Mouse (Mus musculus) neural tube, embryonic 11.5 days (tissue): ENCODE measurements at regions not wholly inside any gene's neighbourhood (a gene's known extent, or its start where the extent isn't known, plus 50 kb on each side); places are given as distances from the start of the nearest gene placed in this dataset.

ENCODE experiments used
- ATAC-seq: fragments of 200-750 bp; cut with Nextera tagmentation; 2 replicates; pipeline ENCODE4 v1.8.0; 2017; ENCODE audit warnings: moderate number of reproducible peaks, mild to moderate bottlenecking, moderate TSS enrichment, moderate library complexity; ENCODE audit not compliant: insufficient read depth, low FRiP score, low TSS enrichment
- DNase-seq: peaks from one replicate; pipeline ENCODE4 v3.0.0-alpha.2; 2015; ENCODE audit warnings: low spot score
- H3K27ac ChIP-seq: fragments of 300-500 bp; sonication (generic); 2 replicates; pipeline ENCODE4 v1.5.1; 2014; ENCODE audit warnings: low read depth, mild to moderate bottlenecking, low read length
- H3K27me3 ChIP-seq: fragments of 300-500 bp; sonication (generic); 2 replicates; pipeline ENCODE4 v1.6.1; 2014; ENCODE audit warnings: mild to moderate bottlenecking, low read length, mixed read lengths; ENCODE audit not compliant: control insufficient read depth, insufficient read depth
- H3K36me3 ChIP-seq: fragments of 300-500 bp; sonication (generic); 2 replicates; pipeline ENCODE4 v1.6.1; 2014; ENCODE audit warnings: mild to moderate bottlenecking, low read length, moderate library complexity, mixed read lengths; ENCODE audit not compliant: control insufficient read depth, insufficient read depth
- H3K4me1 ChIP-seq: fragments of 300-500 bp; sonication (generic); 2 replicates; pipeline ENCODE4 v1.6.1; 2014; ENCODE audit warnings: low read length, mixed read lengths; ENCODE audit not compliant: control insufficient read depth, insufficient read depth
- H3K4me2 ChIP-seq: fragments of 300-500 bp; sonication (generic); 2 replicates; pipeline ENCODE4 v1.6.1; 2014; ENCODE audit warnings: low read depth, mild to moderate bottlenecking, moderate library complexity
- H3K4me3 ChIP-seq: fragments of 300-500 bp; sonication (generic); 2 replicates; pipeline ENCODE4 v1.5.1; 2014; ENCODE audit warnings: low read depth, low read length
- H3K9ac ChIP-seq: fragments of 300-500 bp; sonication (generic); 2 replicates; pipeline ENCODE4 v1.6.1; 2014; ENCODE audit warnings: mild to moderate bottlenecking, low read length
- H3K9me3 ChIP-seq: fragments of 300-500 bp; sonication (generic); 2 replicates; pipeline ENCODE4 v1.6.1; 2016; ENCODE audit warnings: low read length; ENCODE audit not compliant: control insufficient read depth
- WGBS: fragments of 180-500 bp; shearing (Covaris S2); extraction: QIAGEN DNeasy Blood & Tissue Kit; methylation state at CpG from one replicate; pipeline ENCODE4 v1.1.7; 2014; 5-methylcytosine and 5-hydroxymethylcytosine counted together

DNA sequence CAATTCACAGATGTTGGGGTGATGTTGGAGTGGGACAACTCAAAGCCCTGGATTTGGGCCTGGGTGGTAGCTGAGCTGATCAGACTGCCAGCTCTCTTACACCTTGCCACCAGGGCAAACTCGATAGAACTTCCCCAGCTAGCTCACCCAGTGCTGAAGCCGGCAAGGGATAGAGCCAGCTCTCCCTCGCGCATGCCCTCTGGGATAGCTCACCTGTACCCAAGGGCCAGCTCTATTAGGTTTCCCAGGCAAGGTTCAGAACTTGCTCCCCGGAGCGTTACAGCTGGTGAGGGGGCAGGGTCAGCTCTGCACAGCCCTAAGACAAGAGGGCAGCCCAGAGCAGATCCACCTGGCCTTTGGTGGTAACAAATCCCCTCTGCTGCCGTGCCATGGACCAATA is 54.1 kb upstream of the 1700012A03Rik start:
- Histone ChIP-seq H3K36me3 (no peaks in the 10 kb centered on the region), H3K4me3 (no peak overlapping the region), H3K9ac (no peak overlapping the region), H3K4me2 (no peak overlapping the region), H3K9me3 (no peaks in the 10 kb centered on the region), H3K27me3 (no peaks in the 10 kb centered on the region), H3K4me1 (no peaks in the 10 kb centered on the region), H3K27ac (no peak overlapping the region)
- DNase-seq (no peak), ATAC-seq (no peak)
- 80% methylated on average over 7 of the region's 7 CpGs for WGBS

DNA sequence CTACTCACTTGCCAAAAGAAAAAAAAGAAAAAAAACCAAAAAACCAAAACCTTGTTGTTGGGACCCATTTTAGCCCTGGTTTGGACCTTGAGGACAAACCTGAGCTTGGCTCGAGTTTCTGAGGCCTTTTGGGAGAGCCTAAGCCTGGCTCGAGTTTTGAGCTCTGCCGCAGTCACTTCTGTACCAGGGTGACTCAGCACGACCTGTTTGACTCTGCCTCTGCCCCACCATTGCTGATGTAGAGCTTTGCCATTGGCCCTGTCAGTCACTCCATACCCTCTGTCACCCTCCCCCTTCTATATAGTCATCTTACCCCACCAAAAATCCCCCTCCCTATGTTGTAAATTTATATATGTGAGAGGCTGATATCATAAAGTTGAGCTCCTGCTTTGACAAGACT is 54.8 kb upstream of the 1700012A03Rik start:
- ATAC-seq, result no peak
- no peak overlapping the region for H3K9ac ChIP-seq
- DNase-seq, result no peak

DNA sequence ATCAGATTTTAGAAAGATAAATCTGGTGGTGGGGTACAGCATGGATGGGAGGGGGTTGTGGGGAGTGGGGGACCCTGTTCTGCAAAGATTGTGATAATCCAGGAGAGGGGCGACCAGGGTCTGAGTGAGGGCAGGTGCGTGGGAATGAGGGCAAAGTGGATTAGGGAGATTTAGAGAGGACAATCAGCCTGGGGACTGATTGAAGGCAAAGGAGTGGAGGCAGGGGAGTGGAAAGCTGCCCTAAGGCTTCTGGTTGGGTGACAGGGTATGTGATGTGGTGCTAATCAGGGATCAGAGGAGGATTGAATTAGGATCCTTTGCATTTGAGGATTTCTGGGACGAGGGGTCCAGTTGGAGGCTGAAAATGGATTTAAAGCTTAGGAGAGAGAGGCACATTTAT is 64.3 kb upstream of the 1700012A03Rik start:
- Histone ChIP-seq H3K27ac (no peak overlapping the region), H3K27me3 (no peaks in the 10 kb centered on the region), H3K4me3 (no peak overlapping the region), H3K4me1 (no peaks in the 10 kb centered on the region), H3K9me3 (no peaks in the 10 kb centered on the region), H3K9ac (no peak overlapping the region), H3K36me3 (no peaks in the 10 kb centered on the region), H3K4me2 (no peak overlapping the region)
- DNase-seq (no peak), ATAC-seq (no peak)
- 79% methylated on average over 3 of the region's 3 CpGs for WGBS

More for the DNA sequence above, 54.8 kb upstream of the 1700012A03Rik start:
- WGBS, result 84% methylated on average over 4 of the region's 4 CpGs
- no peak overlapping the region for H3K4me2 ChIP-seq
- no peaks in the 10 kb centered on the region for H3K9me3 ChIP-seq
- H3K27ac ChIP-seq, result no peak overlapping the region
- H3K4me3 ChIP-seq, result no peak overlapping the region
- H3K27me3 ChIP-seq, result no peaks in the 10 kb centered on the region
- no peaks in the 10 kb centered on the region for H3K36me3 ChIP-seq
- H3K4me1 ChIP-seq, result no peaks in the 10 kb centered on the region

DNA sequence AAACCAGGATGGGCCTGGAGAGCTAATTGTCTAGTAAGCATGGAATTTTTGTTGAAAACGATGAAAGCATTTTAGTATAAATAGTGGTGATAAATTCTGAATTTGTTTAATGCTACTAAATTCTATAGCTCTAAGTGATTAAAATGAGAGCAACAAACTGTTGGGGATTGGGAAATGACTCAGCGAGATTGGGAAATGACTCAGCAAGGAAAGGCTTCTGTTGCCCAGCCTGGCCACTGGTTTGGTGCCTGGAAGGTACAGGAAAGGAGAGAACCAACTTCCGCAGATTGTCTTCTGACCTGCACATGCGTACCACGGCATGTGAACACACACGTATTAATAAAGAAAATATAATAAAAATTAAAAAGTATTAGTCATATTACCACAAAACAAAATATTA is 73.3 kb upstream of the 1700012A03Rik start:
- ATAC-seq (no peak), DNase-seq (no peak)
- H3K36me3 ChIP-seq, result no peaks in the 10 kb centered on the region
- no peaks in the 10 kb centered on the region for H3K4me1 ChIP-seq
- H3K4me3 ChIP-seq, result no peak overlapping the region
- WGBS, result 93% methylated on average over 6 of the region's 6 CpGs
- no peaks in the 10 kb centered on the region for H3K27me3 ChIP-seq
- H3K27ac ChIP-seq, result no peak overlapping the region
- H3K9me3 ChIP-seq, result no peaks in the 10 kb centered on the region
- H3K4me2 ChIP-seq, result no peak overlapping the region
- H3K9ac ChIP-seq, result no peak overlapping the region

DNA sequence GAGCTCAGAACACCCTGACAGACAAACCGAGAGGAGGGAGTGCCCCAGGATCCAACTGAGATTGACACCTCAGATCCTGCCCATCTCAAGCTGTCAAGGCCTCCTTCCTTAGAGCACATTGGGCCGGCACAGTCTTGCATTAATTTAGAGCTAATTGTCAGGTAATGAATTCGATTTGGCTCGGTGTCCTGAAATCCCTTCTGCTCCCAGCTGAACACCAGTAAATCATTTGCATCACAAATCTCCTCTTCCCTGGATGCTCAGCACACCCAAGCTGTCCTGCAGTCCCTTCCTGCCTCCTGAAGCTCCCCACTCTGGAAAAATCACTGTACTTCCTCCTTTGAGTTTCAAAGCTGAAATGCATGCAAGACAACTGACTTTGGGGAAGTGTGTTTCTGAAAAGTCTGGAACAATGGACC is 102.0 kb upstream of the 1700012A03Rik start:
- no peak overlapping the region for H3K4me3 ChIP-seq
- ATAC-seq (no peak), DNase-seq (no peak)
- no peaks in the 10 kb centered on the region for H3K27me3 ChIP-seq
- H3K4me2 ChIP-seq, result no peak overlapping the region
- no peaks in the 10 kb centered on the region for H3K4me1 ChIP-seq
- no peaks in the 10 kb centered on the region for H3K36me3 ChIP-seq
- no peaks in the 10 kb centered on the region for H3K9me3 ChIP-seq
- H3K9ac ChIP-seq, result no peak overlapping the region
- 23% methylated on average over 4 of the region's 4 CpGs for WGBS
- H3K27ac ChIP-seq, result no peak overlapping the region

DNA sequence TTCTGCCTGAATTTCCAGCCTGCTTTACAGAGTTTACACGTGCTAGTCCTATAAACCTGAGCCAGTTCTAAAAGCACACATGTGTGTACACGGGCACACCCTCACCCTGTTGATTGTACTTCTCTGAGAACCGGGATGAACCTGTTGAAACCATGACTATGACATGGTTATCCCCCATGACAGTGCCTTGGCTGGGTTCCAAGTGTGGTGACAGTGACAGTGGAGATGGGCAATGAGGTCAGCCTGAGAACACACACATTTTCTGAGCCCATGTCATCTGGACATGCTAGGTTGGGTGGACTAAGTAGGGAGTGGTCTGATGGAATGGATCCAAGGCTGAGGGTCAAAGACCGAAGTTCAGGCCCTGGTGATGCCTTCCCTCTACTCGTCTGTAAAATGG is 103.5 kb upstream of the 1700012A03Rik start:
- no peaks in the 10 kb centered on the region for H3K4me1 ChIP-seq
- H3K27ac ChIP-seq, result no peak overlapping the region
- H3K4me2 ChIP-seq, result no peak overlapping the region
- WGBS, result 84% methylated on average over 5 of the region's 5 CpGs
- no peaks in the 10 kb centered on the region for H3K36me3 ChIP-seq
- no peaks in the 10 kb centered on the region for H3K27me3 ChIP-seq
- no peak for DNase-seq
- no peak for ATAC-seq
- no peak overlapping the region for H3K9ac ChIP-seq
- no peak overlapping the region for H3K4me3 ChIP-seq
- H3K9me3 ChIP-seq, result no peaks in the 10 kb centered on the region

GRCm38 (mm10) chr6:31945347-31945746 is 104.7 kb upstream of the 1700012A03Rik start:
- WGBS, result 82% methylated on average over 7 of the region's 7 CpGs
- no peak for ATAC-seq
- no peak for DNase-seq
- Histone ChIP-seq H3K36me3 (no peaks in the 10 kb centered on the region), H3K27me3 (no peaks in the 10 kb centered on the region), H3K4me3 (no peak overlapping the region), H3K9me3 (no peaks in the 10 kb centered on the region), H3K27ac (no peak overlapping the region), H3K4me1 (no peaks in the 10 kb centered on the region), H3K9ac (no peak overlapping the region), H3K4me2 (no peak overlapping the region)

DNA sequence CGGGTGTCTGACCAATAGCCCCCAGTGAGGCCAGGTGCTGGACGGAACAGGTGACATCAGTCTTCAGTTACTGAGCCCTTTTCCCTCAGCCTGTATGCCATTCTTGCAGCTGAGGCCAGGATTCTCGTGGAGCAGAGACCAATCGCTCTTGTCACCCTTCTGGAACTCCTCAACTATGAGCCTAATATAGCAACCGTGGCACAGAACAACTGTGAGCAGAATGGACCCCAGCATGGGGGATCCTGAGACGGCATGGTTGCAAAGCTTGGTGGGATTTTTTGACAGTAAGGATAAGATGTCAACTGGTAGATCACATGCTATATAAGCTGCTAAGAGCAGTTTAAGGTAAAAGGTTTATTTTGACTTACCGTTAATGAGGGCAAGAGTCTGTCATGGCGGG is 105.5 kb upstream of the 1700012A03Rik start:
- no peak overlapping the region for H3K9ac ChIP-seq
- WGBS, result 86% methylated on average over 8 of the region's 8 CpGs
- no peaks in the 10 kb centered on the region for H3K4me1 ChIP-seq
- H3K27ac ChIP-seq, result no peak overlapping the region
- H3K36me3 ChIP-seq, result no peaks in the 10 kb centered on the region
- no peak for DNase-seq
- no peaks in the 10 kb centered on the region for H3K9me3 ChIP-seq
- no peak overlapping the region for H3K4me3 ChIP-seq
- no peak overlapping the region for H3K4me2 ChIP-seq
- H3K27me3 ChIP-seq, result no peaks in the 10 kb centered on the region
- no peak for ATAC-seq

DNA sequence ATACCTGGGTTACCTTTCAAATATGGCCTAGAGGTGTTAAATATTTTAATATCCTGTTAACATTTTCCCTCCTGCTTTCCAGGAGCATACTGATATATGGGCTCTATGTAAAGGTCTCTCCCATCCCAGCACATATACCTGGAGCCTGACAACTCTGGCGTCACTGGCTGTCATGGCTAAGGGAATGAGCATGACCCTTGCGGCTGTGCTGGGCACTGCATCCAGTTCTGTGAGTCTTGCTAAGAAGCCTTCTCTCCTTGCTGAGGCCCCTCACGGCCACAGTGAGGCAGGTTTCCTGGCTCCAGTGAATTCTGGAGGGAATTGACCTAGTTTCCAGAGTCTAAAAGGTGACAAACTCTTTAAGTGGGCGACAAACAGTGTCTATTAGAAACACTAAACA is 107.3 kb upstream of the 1700012A03Rik start:
- Histone ChIP-seq H3K9me3 (no peaks in the 10 kb centered on the region), H3K4me3 (no peak overlapping the region), H3K9ac (no peak overlapping the region), H3K36me3 (no peaks in the 10 kb centered on the region), H3K27me3 (no peaks in the 10 kb centered on the region), H3K4me1 (no peaks in the 10 kb centered on the region), H3K27ac (no peak overlapping the region), H3K4me2 (no peak overlapping the region)
- ATAC-seq (no peak), DNase-seq (no peak)
- WGBS, result 57% methylated on average over 4 of the region's 4 CpGs
